Mouse (Mus musculus) central nervous system, embryonic 14 days (tissue): Measurements from ENCODE around the gene Gm11567. TPM values are rescaled to one million over a fixed set of nuclear protein-coding genes. Genes with fewer than 3 reads are reported as not detected.

ENCODE experiments used
- polyA plus RNA-seq: library from polyadenylated mRNA; depleted of rRNA; stranded (reverse); fragments of >200 nt; gene quantifications from 2 replicates; pipeline ENCODE4 v1.2.3, GENCODE M21; 2012; rRNA removed

Gm11567 gene
- polyA plus RNA-seq = not detected in 2 replicates

DNA sequence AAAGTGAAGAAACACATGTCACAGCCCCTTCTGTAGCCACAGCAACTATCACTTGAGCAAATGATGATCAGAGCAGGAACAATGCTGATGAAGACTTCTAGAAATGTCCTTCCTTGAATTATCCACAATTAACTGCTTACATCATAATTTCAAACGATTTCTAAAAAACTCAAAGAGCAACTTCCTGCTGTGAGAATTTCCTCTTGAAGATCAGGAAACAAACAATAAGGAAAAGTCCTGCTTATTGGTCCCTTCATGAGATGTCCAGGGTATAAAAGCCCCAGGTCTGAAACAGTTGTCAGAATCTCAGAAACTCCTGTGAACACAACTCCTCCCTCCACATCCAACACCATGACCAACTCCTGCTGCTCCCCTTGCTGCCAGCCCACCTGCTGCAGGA, at the start of gene Gm11567:
Gm11567 (plus strand) TSS at position 301 of the 400 bp plus-strand sequence.

DNA sequence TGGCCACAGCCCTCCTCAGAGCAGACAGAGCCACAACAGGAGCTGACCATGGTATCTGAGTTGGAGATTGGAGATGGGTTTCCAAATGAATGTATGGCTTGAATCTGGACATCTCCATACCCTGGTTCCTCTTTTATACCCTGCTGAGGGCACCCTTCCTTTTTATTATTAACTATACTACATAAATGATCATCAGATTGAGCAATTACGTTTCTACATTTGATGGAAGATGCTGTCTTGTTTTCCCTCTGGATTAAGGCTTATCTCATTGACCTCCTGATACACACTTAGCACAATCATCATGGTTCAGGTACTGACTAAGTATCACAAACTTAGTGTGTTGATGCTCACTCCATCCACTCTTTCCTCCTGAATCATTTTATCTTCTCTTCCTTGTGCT, 41.0 kb upstream of the Gm11567 start, which contains the start of gene 2300003K06Rik:
2300003K06Rik (minus strand) TSS at position 101 of the 400 bp plus-strand sequence.

DNA sequence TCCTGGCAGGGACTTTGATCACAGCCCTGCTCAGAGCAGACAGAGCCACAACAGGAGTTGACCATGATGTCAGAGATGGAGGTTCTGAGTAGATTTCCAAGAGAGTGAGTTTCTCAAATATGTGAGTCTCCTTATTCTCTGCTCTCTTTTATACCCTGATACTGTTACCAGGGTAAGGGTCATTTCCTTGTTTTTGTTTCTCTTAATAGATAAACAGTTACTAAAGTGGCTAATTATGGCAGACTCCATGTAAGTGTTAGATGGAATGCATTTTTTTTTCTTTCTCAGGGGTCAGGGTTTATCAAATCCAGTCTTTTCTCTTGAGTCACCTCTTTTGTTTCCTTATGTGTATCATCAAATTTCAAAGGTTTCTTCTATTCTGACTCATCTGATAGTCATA, 27.5 kb upstream of the Gm11567 start, which contains the start of gene Krtap4-16:
Krtap4-16 (minus strand) TSS at position 101 of the 400 bp plus-strand sequence.

DNA sequence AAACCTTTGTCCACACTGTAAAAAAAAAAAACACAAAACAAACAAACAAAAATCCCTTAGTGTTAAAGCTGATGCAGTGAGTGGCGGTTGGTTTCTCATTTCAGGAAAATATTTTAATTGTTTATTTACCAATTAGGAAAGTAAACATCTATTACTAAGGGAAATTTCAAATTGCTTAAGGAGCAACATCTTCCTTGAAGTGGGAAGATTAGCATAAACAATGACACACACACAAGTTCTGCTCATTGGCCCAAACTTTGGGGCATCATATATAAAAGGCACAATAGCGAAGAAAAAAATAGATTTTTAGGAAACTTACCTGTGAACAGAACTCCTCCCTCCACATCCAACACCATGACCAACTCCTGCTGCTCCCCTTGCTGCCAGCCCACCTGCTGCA, 21.4 kb upstream of the Gm11567 start, which contains the start of gene Gm11568:
Gm11568 (plus strand) TSS at position 301 of the 400 bp plus-strand sequence.

DNA sequence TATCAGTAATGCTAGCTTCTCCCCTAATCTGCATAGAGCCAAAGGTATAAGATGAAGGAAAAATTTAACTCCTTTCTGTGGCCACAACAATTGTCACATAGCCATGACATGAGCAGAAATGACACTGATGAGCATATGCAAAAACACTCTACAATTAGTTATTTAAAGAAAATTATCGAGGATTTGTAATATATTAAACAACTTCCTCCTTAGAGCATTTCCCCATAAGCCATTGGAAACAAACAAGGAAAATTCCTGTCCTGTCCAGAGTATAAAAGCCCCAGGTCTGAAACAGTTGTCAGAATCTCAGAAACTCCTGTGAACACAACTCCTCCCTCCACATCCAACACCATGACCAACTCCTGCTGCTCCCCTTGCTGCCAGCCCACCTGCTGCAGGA, 14.8 kb upstream of the Gm11567 start, which contains the start of gene Gm11559:
Gm11559 (plus strand) TSS at position 301 of the 400 bp plus-strand sequence.

DNA sequence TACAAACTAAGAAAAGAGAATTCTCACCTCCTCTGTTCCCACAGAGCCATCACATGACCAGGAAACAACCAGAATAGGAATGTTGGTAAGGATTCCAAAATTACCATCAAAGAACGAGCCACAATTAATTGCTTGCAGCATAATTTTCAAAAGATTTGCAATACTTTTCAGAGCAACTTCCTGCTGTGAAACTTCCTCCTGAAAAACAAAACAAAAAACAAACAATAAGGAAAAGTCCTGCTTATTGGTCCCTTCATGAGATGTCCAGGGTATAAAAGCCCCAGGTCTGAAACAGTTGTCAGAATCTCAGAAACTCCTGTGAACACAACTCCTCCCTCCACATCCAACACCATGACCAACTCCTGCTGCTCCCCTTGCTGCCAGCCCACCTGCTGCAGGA, 5.9 kb upstream of the Gm11567 start, which contains the start of gene Krtap9-1:
Krtap9-1 (plus strand) TSS at position 301 of the 400 bp plus-strand sequence.

DNA sequence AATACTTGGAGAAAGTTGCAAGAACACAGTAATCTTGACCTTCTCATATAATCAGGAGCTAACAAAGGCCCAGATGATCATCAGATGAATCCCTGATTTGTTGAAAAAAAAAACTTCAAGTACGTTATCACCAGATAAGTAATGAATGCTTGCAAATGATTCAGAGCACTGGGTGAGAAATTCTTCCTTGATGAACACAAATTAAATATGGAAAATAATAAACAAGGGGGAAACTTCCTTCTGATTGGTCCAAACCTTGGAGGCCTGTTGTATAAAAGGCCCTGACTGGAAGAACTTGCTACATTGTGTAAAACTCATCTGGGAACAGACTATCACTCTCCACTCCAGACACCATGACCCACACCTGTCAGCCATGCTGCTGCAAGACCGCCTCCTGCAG, 28.6 kb downstream of the Gm11567 start, which contains the start of gene Krtap31-1:
Krtap31-1 (plus strand) TSS at position 301 of the 400 bp plus-strand sequence.

DNA sequence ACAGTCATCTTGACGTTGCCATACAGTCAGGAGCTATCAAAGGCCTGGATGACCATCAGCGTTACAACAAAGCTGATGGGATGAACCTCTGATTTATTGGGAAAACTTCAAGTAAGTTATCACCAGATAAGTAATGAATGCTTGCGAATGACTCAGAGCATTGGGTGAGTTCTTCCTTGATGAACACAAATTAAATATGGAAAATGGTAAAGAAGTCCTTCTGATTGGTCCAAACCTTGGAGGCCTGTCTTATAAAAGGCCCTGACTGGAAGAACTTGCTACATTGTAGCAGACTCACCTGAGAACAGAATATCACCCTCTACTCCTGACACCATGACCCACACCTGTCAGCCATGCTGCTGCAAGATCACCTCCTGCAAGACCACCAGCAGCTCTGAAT, 35.5 kb downstream of the Gm11567 start, which contains the start of gene Gm11565:
Gm11565 (plus strand) TSS at position 301 of the 400 bp plus-strand sequence.

Other genes starting within 250 kb of the Gm11567 start
- not detected in 2 replicates for gene Krtap4-2, start 244.1 kb upstream of the Gm11567 start, polyA plus RNA-seq
- gene Krtap4-7, start 235.1 kb upstream of the Gm11567 start, polyA plus RNA-seq = not detected in 2 replicates
- gene Gm11555, start 229.0 kb upstream of the Gm11567 start, polyA plus RNA-seq = not detected in 2 replicates
- not detected in 2 replicates for gene Gm11563, start 220.2 kb upstream of the Gm11567 start, polyA plus RNA-seq
- not detected in 2 replicates for gene Krtap4-6, start 213.2 kb upstream of the Gm11567 start, polyA plus RNA-seq
- gene Gm14190, start 188.4 kb upstream of the Gm11567 start, polyA plus RNA-seq = not detected in 2 replicates
- gene Gm14180, start 144.9 kb upstream of the Gm11567 start, polyA plus RNA-seq = not detected in 2 replicates
- gene Gm11595, start 106.3 kb upstream of the Gm11567 start, polyA plus RNA-seq = not detected in 2 replicates
- not detected in 2 replicates for gene Krtap4-8, start 98.5 kb upstream of the Gm11567 start, polyA plus RNA-seq
- not detected in 2 replicates for gene Krtap4-9, start 94.0 kb upstream of the Gm11567 start, polyA plus RNA-seq
- not detected in 2 replicates for gene Gm11596, start 85.7 kb upstream of the Gm11567 start, polyA plus RNA-seq
- gene Gm11569, start 80.3 kb upstream of the Gm11567 start, polyA plus RNA-seq = not detected in 2 replicates
- gene Gm11554, start 74.7 kb upstream of the Gm11567 start, polyA plus RNA-seq = not detected in 2 replicates
- not detected in 2 replicates for gene Krtap4-13, start 69.3 kb upstream of the Gm11567 start, polyA plus RNA-seq
- not detected in 2 replicates for gene Gm11564, start 63.5 kb upstream of the Gm11567 start, polyA plus RNA-seq
- gene 2300003K06Rik, start 41.1 kb upstream of the Gm11567 start, polyA plus RNA-seq = not detected in 2 replicates
- gene Krtap4-16, start 27.6 kb upstream of the Gm11567 start, polyA plus RNA-seq = not detected in 2 replicates
- not detected in 2 replicates for gene Gm11568, start 21.3 kb upstream of the Gm11567 start, polyA plus RNA-seq
- gene Gm11559, start 14.7 kb upstream of the Gm11567 start, polyA plus RNA-seq = not detected in 2 replicates
- gene Krtap9-1, start 5.8 kb upstream of the Gm11567 start, polyA plus RNA-seq = not detected in 2 replicates
- not detected in 2 replicates for gene Krtap31-1, start 28.7 kb downstream of the Gm11567 start, polyA plus RNA-seq
- gene Gm11565, start 35.6 kb downstream of the Gm11567 start, polyA plus RNA-seq = not detected in 2 replicates
- gene Krtap31-2, start 57.1 kb downstream of the Gm11567 start, polyA plus RNA-seq = not detected in 2 replicates
- gene Krtap9-5, start 69.3 kb downstream of the Gm11567 start, polyA plus RNA-seq = not detected in 2 replicates
- not detected in 2 replicates for gene Krtap29-1, start 99.9 kb downstream of the Gm11567 start, polyA plus RNA-seq
- not detected in 2 replicates for gene Krtap16-1, start 107.4 kb downstream of the Gm11567 start, polyA plus RNA-seq
- 0.29 and 0.34 TPM in 2 replicates for gene Krtap17-1, start 114.8 kb downstream of the Gm11567 start, polyA plus RNA-seq
- not detected in 2 replicates for gene Krt33a, start 137.0 kb downstream of the Gm11567 start, polyA plus RNA-seq
- 0.16 TPM in 1 of 2 replicates, not detected in the other for gene Krt33b, start 150.7 kb downstream of the Gm11567 start, polyA plus RNA-seq
- not detected in 2 replicates for gene Krt34, start 162.4 kb downstream of the Gm11567 start, polyA plus RNA-seq
- not detected in 2 replicates for gene Krt31, start 171.4 kb downstream of the Gm11567 start, polyA plus RNA-seq
- gene Krt32, start 209.0 kb downstream of the Gm11567 start, polyA plus RNA-seq = not detected in 2 replicates
- gene Krt35, start 217.1 kb downstream of the Gm11567 start, polyA plus RNA-seq = not detected in 2 replicates
- not detected in 2 replicates for gene Krt36, start 226.4 kb downstream of the Gm11567 start, polyA plus RNA-seq
- gene Krt13, start 242.4 kb downstream of the Gm11567 start, polyA plus RNA-seq = 0.11 TPM in 1 of 2 replicates, not detected in the other